Mouse (Mus musculus): ENCODE measurements at regions not wholly inside any gene's neighbourhood (a gene's known extent, or its start where the extent isn't known, plus 50 kb on each side); places are given as distances from the start of the nearest gene placed in this dataset.

GRCm38 (mm10) chr15:51173976-51174620, 2710.6 kb upstream of the Gm7489 start:
- TF ChIP-seq POLR2A (IDR thresholded peaks at IDR 0.05; ENCODE audit: insufficient read depth, low read length), result no peak
- TF ChIP-seq CTCF (IDR thresholded peaks at IDR 0.05; ENCODE audit: low read depth, low read length), result no peak
- TF ChIP-seq EP300 (IDR thresholded peaks at IDR 0.05; ENCODE audit: insufficient read depth, low read depth, low read length), result no peak

All from ES-Bruce4 (cell line).